Mouse (Mus musculus): ENCODE measurements around the gene Homer2. TPM values are rescaled to one million over a fixed set of nuclear protein-coding genes. Genes with fewer than 3 reads are reported as not detected.
A peak's percentile ranks its signal among the peaks of the same experiment; 100 is the strongest.

Homer2 gene
- polyA plus RNA-seq, 1 experiment from 2014 or later = 29.3 TPM

DNA sequence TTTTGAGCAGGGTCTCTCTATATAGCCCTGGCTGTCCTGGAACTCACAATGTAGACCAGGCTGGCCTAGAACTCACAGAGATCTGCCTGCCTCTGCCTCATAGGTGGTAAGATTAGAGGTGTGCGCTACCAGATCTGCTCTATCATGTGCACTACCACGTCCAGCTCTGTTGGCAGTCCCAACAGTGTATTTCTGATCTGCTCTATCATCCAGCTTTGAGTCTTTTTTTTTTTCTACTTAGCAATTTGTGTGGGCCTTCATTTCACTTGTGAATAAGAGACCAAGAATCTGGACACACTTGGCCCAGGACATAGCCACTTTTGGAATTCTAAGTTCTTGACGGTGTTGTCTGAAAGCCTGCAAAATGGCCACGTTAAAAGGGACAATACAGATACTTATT is 150.5 kb downstream of the Homer2 start:
- H3K36me3 ChIP-seq (ENCODE audit: control insufficient read depth, insufficient read depth, low read length) = no peaks in the 10 kb centered on the region
- H3K27me3 ChIP-seq (ENCODE audit: control insufficient read depth, insufficient read depth, low read depth, low read length) = no peaks in the 10 kb centered on the region
- H3K9me3 ChIP-seq (ENCODE audit: control insufficient read depth, low read length) = no peaks in the 10 kb centered on the region
- no peak overlapping the region for H3K4me2 ChIP-seq (ENCODE audit: low read depth, low read length)
- no peak overlapping the region for H3K9ac ChIP-seq (ENCODE audit: low read length)
- peak overlapping the region; percentile 88 for H3K27ac ChIP-seq (ENCODE audit: low read length)
- H3K4me3 ChIP-seq (ENCODE audit: low read length) = no peak overlapping the region
- WGBS = 53% methylated on average over 4 of the region's 4 CpGs
- peak; percentile 59 for ATAC-seq (ENCODE audit: low read depth)
- H3K4me1 ChIP-seq (replicated peaks; ENCODE audit: control insufficient read depth, insufficient read depth, low read length) = peaks cover 19% of the 10 kb centered on the region

DNA sequence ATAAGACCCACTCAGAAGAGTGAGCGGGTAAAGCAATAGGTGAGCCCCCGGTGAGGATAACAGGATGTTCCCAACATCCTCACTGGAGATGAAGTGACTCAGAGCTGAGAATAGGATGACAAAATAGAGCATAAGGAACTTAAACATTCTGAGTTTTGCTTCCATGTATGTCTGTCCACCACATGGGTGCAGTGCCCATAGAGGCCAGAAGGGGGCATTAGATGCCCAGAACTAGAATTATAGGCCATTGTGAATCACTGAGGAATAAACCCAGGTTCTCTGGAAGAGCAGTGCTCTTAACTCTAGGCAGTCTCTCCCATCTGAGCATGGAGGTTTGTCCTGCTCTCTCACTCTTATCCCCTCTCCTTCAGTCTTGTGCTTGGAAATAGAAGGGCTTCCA is 153.0 kb downstream of the Homer2 start:
- peaks cover 5% of the 10 kb centered on the region for H3K4me1 ChIP-seq (replicated peaks; ENCODE audit: control insufficient read depth, insufficient read depth, low read length)
- WGBS = 78% methylated on average over 2 of the region's 2 CpGs

DNA sequence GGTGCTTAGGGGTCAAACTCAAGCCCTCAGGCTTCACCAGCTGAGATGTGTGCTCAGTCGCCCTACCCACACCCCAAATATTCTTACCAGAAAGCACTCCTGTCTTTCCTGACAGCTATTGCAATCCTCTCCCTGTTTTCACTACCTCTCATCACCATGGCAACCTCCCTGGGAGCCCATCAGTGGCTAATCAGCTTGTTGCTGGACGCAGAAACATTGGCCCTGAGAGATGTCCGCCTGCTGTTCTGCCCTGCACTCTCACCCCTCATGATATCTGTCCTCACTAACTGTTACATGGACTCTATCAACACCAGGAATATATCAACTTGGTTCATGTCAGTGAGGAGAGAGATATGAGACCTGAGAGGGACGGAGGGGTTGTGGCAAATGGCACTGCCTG is 153.7 kb downstream of the Homer2 start:
- no peak overlapping the region for H3K9ac ChIP-seq (ENCODE audit: low read length)
- H3K4me1 ChIP-seq (replicated peaks; ENCODE audit: control insufficient read depth, insufficient read depth, low read length) = peaks cover 5% of the 10 kb centered on the region
- no peaks in the 10 kb centered on the region for H3K27me3 ChIP-seq (ENCODE audit: control insufficient read depth, insufficient read depth, low read depth, low read length)
- no peak overlapping the region for H3K4me2 ChIP-seq (ENCODE audit: low read depth, low read length)
- no peak for ATAC-seq (ENCODE audit: low read depth)
- 57% methylated on average over 4 of the region's 4 CpGs for WGBS
- no peaks in the 10 kb centered on the region for H3K36me3 ChIP-seq (ENCODE audit: control insufficient read depth, insufficient read depth, low read length)
- no peaks in the 10 kb centered on the region for H3K9me3 ChIP-seq (ENCODE audit: control insufficient read depth, low read length)
- H3K4me3 ChIP-seq (ENCODE audit: low read length) = no peak overlapping the region
- no peak overlapping the region for H3K27ac ChIP-seq (ENCODE audit: low read length)

More for the DNA sequence above, 153.0 kb downstream of the Homer2 start:
- no peak overlapping the region for H3K9ac ChIP-seq (ENCODE audit: low read length)
- no peak overlapping the region for H3K4me2 ChIP-seq (ENCODE audit: low read depth, low read length)
- H3K4me3 ChIP-seq (ENCODE audit: low read length) = no peak overlapping the region
- no peaks in the 10 kb centered on the region for H3K9me3 ChIP-seq (ENCODE audit: control insufficient read depth, low read length)
- H3K36me3 ChIP-seq (ENCODE audit: control insufficient read depth, insufficient read depth, low read length) = no peaks in the 10 kb centered on the region
- H3K27ac ChIP-seq (ENCODE audit: low read length) = no peak overlapping the region
- H3K27me3 ChIP-seq (ENCODE audit: control insufficient read depth, insufficient read depth, low read depth, low read length) = no peaks in the 10 kb centered on the region
- no peak for ATAC-seq (ENCODE audit: low read depth)

Other genes with a start within 250 kb of the Homer2 start
- gene Ap3b2, start 213.6 kb downstream of the Homer2 start, polyA plus RNA-seq (2015; fragmentation: Nextera tagmentation; extraction: Ambion mirVana) = 0.50 and 0.82 TPM in 2 replicates
- gene BC048679, start 209.2 kb downstream of the Homer2 start, polyA plus RNA-seq (2015; fragmentation: Nextera tagmentation; extraction: Ambion mirVana) = not detected in 2 replicates
- gene Fsd2, start 140.6 kb downstream of the Homer2 start, polyA plus RNA-seq (2015; fragmentation: Nextera tagmentation; extraction: Ambion mirVana) = 1.8 and 2.0 TPM in 2 replicates
- gene Whamm, start 136.3 kb downstream of the Homer2 start, polyA plus RNA-seq (2015; fragmentation: Nextera tagmentation; extraction: Ambion mirVana) = 1.8 and 2.7 TPM in 2 replicates
- 136 and 139 TPM in 2 replicates for gene Ramac, start 55.4 kb upstream of the Homer2 start, polyA plus RNA-seq (2015; fragmentation: Nextera tagmentation; extraction: Ambion mirVana)
- 37.3 and 44.1 TPM in 2 replicates for gene 3110040N11Rik, start 82.0 kb upstream of the Homer2 start, polyA plus RNA-seq (2015; fragmentation: Nextera tagmentation; extraction: Ambion mirVana)
- 50.0 and 50.9 TPM in 2 replicates for gene Btbd1, start 121.9 kb upstream of the Homer2 start, polyA plus RNA-seq (2015; fragmentation: Nextera tagmentation; extraction: Ambion mirVana)
- not detected in 2 replicates for gene Gm10160, start 148.3 kb upstream of the Homer2 start, polyA plus RNA-seq (2015; fragmentation: Nextera tagmentation; extraction: Ambion mirVana)
- gene Tm6sf1, start 151.5 kb upstream of the Homer2 start, polyA plus RNA-seq (2015; fragmentation: Nextera tagmentation; extraction: Ambion mirVana) = 14.2 and 16.8 TPM in 2 replicates
- 6.6 and 7.4 TPM in 2 replicates for gene Hdgfl3, start 226.9 kb upstream of the Homer2 start, polyA plus RNA-seq (2015; fragmentation: Nextera tagmentation; extraction: Ambion mirVana)

Measured in lung, embryonic 16.5 days (tissue).